Mouse (Mus musculus): ENCODE measurements around the gene Psmb11. TPM values are rescaled to one million over a fixed set of nuclear protein-coding genes. Genes with fewer than 3 reads are reported as not detected.
A peak's percentile ranks its signal among the peaks of the same experiment; 100 is the strongest.

The Psmb11 gene
- polyA plus RNA-seq, 1 experiment from 2014 or later = not detected

- peak within 1 kb of the TSS; percentile 75 for H3K9ac ChIP-seq (replicated peaks)
- H3K27ac ChIP-seq (ENCODE audit: low read depth) = peak within 1 kb of the TSS; percentile 71
- peaks cover 10% of the 10 kb centered on the region; the same call in 1 of the 2 replicates for H3K4me1 ChIP-seq (ENCODE audit: insufficient read depth)
- peaks cover 11% of the 10 kb centered on the region for H3K36me3 ChIP-seq (replicated peaks; ENCODE audit: insufficient read depth, low read length)
- ATAC-seq = peak; percentile 95
- H3K27me3 ChIP-seq (ENCODE audit: insufficient read depth, low read length) = no peaks in the 10 kb centered on the region
- H3K4me3 ChIP-seq (ENCODE audit: low read depth, low read length) = peak within 1 kb of the TSS; percentile 81
- no peaks in the 10 kb centered on the region for H3K9me3 ChIP-seq (ENCODE audit: low read length)
- WGBS (ENCODE audit: insufficient replicate concordance) = under 1% methylated on average over 20 of the region's 25 CpGs
- peak; percentile 34; the same call in 1 of the 2 replicates for TF ChIP-seq EP300 (IDR thresholded peaks at IDR 0.05; ENCODE audit: low read depth)
- TF ChIP-seq CTCF (IDR thresholded peaks at IDR 0.05; ENCODE audit: low read depth) = no peak
- peak within 1 kb of the TSS; percentile 82 for H3K4me2 ChIP-seq (ENCODE audit: low read depth, low read length)
- peak; percentile 90 for DNase-seq
Observed at GRCm38 (mm10) chr14:54617897-54618365, 3.3 kb upstream of the Psmb11 start, which contains the start of gene Psmb5. Gene Psmb5 (minus strand): TSS chr14:54618022.

- WGBS (ENCODE audit: insufficient replicate concordance) = 62% methylated on average over 6 of the region's 6 CpGs
- H3K27me3 ChIP-seq (ENCODE audit: insufficient read depth, low read length) = no peaks in the 10 kb centered on the region
- no peaks in the 10 kb centered on the region for H3K9me3 ChIP-seq (ENCODE audit: low read length)
- H3K9ac ChIP-seq (replicated peaks) = no peak overlapping the region
- no peak for DNase-seq
- no peak for TF ChIP-seq EP300 (IDR thresholded peaks at IDR 0.05; ENCODE audit: low read depth)
- TF ChIP-seq CTCF (IDR thresholded peaks at IDR 0.05; ENCODE audit: low read depth) = no peak
- H3K4me1 ChIP-seq (ENCODE audit: insufficient read depth) = no peaks in the 10 kb centered on the region
- H3K4me3 ChIP-seq (ENCODE audit: low read depth, low read length) = no peak overlapping the region
- H3K36me3 ChIP-seq (replicated peaks; ENCODE audit: insufficient read depth, low read length) = no peaks in the 10 kb centered on the region
- ATAC-seq = no peak
- no peak overlapping the region for H3K4me2 ChIP-seq (ENCODE audit: low read depth, low read length)
- H3K27ac ChIP-seq (ENCODE audit: low read depth) = no peak overlapping the region
Observed at GRCm38 (mm10) chr14:54623334-54623733, 2.1 kb downstream of the Psmb11 start.

- 74% methylated on average over 10 of the region's 10 CpGs for WGBS (ENCODE audit: insufficient replicate concordance)
- Histone ChIP-seq H3K27me3 (ENCODE audit: insufficient read depth, low read length) (no peaks in the 10 kb centered on the region), H3K4me2 (ENCODE audit: low read depth, low read length) (no peak overlapping the region), H3K4me3 (ENCODE audit: low read depth, low read length) (no peak overlapping the region), H3K9ac (replicated peaks) (no peak overlapping the region), H3K4me1 (ENCODE audit: insufficient read depth) (no peaks in the 10 kb centered on the region), H3K36me3 (replicated peaks; ENCODE audit: insufficient read depth, low read length) (no peaks in the 10 kb centered on the region), H3K27ac (ENCODE audit: low read depth) (no peak overlapping the region), H3K9me3 (ENCODE audit: low read length) (no peaks in the 10 kb centered on the region)
- ATAC-seq (no peak), DNase-seq (no peak)
- TF ChIP-seq CTCF (IDR thresholded peaks at IDR 0.05; ENCODE audit: low read depth) (no peak), EP300 (IDR thresholded peaks at IDR 0.05; ENCODE audit: low read depth) (no peak)
Observed at GRCm38 (mm10) chr14:54624976-54625375, 3.7 kb downstream of the Psmb11 start.

GRCm38 (mm10) chr14:54628103-54628502 is 6.9 kb downstream of the Psmb11 start:
- no peak for ATAC-seq
- no peak for TF ChIP-seq EP300 (IDR thresholded peaks at IDR 0.05; ENCODE audit: low read depth)
- TF ChIP-seq CTCF (IDR thresholded peaks at IDR 0.05; ENCODE audit: low read depth) = no peak
- 63% methylated on average over 5 of the region's 5 CpGs for whole genome bisulfite sequencing (ENCODE audit: insufficient replicate concordance)

GRCm38 (mm10) chr14:54629797-54630196 is 8.6 kb downstream of the Psmb11 start:
- 72% methylated on average over 2 of the region's 2 CpGs for WGBS (ENCODE audit: insufficient replicate concordance)
- H3K9me3 ChIP-seq (ENCODE audit: low read length) = no peaks in the 10 kb centered on the region
- H3K36me3 ChIP-seq (replicated peaks; ENCODE audit: insufficient read depth, low read length) = peaks cover 2% of the 10 kb centered on the region; the same call in 1 of the 2 replicates
- no peak overlapping the region for H3K27ac ChIP-seq (ENCODE audit: low read depth)
- ATAC-seq = no peak
- no peak for TF ChIP-seq EP300 (IDR thresholded peaks at IDR 0.05; ENCODE audit: low read depth)
- TF ChIP-seq CTCF (IDR thresholded peaks at IDR 0.05; ENCODE audit: low read depth) = no peak
- H3K4me2 ChIP-seq (ENCODE audit: low read depth, low read length) = no peak overlapping the region
- H3K4me3 ChIP-seq (ENCODE audit: low read depth, low read length) = no peak overlapping the region
- H3K27me3 ChIP-seq (ENCODE audit: insufficient read depth, low read length) = no peaks in the 10 kb centered on the region
- H3K4me1 ChIP-seq (ENCODE audit: insufficient read depth) = no peaks in the 10 kb centered on the region
- H3K9ac ChIP-seq (replicated peaks) = no peak overlapping the region
- DNase-seq = no peak

More at GRCm38 (mm10) chr14:54628103-54628502, 6.9 kb downstream of the Psmb11 start:
- DNase-seq = no peak
- Histone ChIP-seq H3K4me3 (ENCODE audit: low read depth, low read length) (no peak overlapping the region), H3K4me2 (ENCODE audit: low read depth, low read length) (no peak overlapping the region), H3K4me1 (ENCODE audit: insufficient read depth) (no peaks in the 10 kb centered on the region), H3K9me3 (ENCODE audit: low read length) (no peaks in the 10 kb centered on the region), H3K27ac (ENCODE audit: low read depth) (no peak overlapping the region), H3K9ac (replicated peaks) (no peak overlapping the region), H3K36me3 (replicated peaks; ENCODE audit: insufficient read depth, low read length) (0 out of 2 replicates have a peak, but pooled peaks cover 2% of the 10 kb centered on the region), H3K27me3 (ENCODE audit: insufficient read depth, low read length) (no peaks in the 10 kb centered on the region)

- Histone ChIP-seq H3K27ac (ENCODE audit: low read depth) (no peak overlapping the region), H3K4me2 (ENCODE audit: low read depth, low read length) (no peak overlapping the region), H3K36me3 (replicated peaks; ENCODE audit: insufficient read depth, low read length) (peaks cover 2% of the 10 kb centered on the region; the same call in 1 of the 2 replicates), H3K9me3 (ENCODE audit: low read length) (no peaks in the 10 kb centered on the region), H3K27me3 (ENCODE audit: insufficient read depth, low read length) (no peaks in the 10 kb centered on the region), H3K4me1 (ENCODE audit: insufficient read depth) (no peaks in the 10 kb centered on the region), H3K4me3 (ENCODE audit: low read depth, low read length) (no peak overlapping the region), H3K9ac (replicated peaks) (no peak overlapping the region)
- 58% methylated on average over 11 of the region's 11 CpGs for WGBS (ENCODE audit: insufficient replicate concordance)
- ATAC-seq (no peak), DNase-seq (no peak)
- TF ChIP-seq EP300 (IDR thresholded peaks at IDR 0.05; ENCODE audit: low read depth) (no peak), CTCF (IDR thresholded peaks at IDR 0.05; ENCODE audit: low read depth) (no peak)
Observed at GRCm38 (mm10) chr14:54630583-54631239, 9.5 kb downstream of the Psmb11 start.
